Mouse (Mus musculus) CD4-positive, CD25-positive, alpha-beta regulatory T cell, adult 4 months (primary cell): ENCODE data around the gene Apol8. TPM values are rescaled to one million over a fixed set of nuclear protein-coding genes. Genes with fewer than 3 reads are reported as not detected.

ENCODE experiments used
- polyA plus RNA-seq, 2 experiments: library from polyadenylated mRNA; unstranded; fragments of 100-300 nt; shearing (Covaris generic); gene quantifications; one replicate each; pipeline ENCODE4 v1.2.1; 2017

Apol8 gene
- polyA plus RNA-seq, 2 experiments from 2014 or later: not detected

Other genes with a start within 250 kb of the Apol8 start
- not detected for gene Apol11a, start 248.7 kb downstream of the Apol8 start, polyA plus RNA-seq
- gene Apol7c, start 223.7 kb downstream of the Apol8 start, polyA plus RNA-seq: under 1 TPM in 1 of 2 experiments, not detected in 1; 0.59 TPM
- not detected for gene 1700025B11Rik, start 195.1 kb downstream of the Apol8 start, polyA plus RNA-seq
- 10 to 100 TPM; 10.1 to 14.3 TPM for gene Apol10b, start 160.9 kb downstream of the Apol8 start, polyA plus RNA-seq
- not detected for gene Gm36245, start 157.7 kb downstream of the Apol8 start, polyA plus RNA-seq
- gene Apol11b, start 113.7 kb downstream of the Apol8 start, polyA plus RNA-seq: under 1 TPM; 0.27 to 0.49 TPM
- 10 to 100 TPM; 57.4 to 67.8 TPM for gene Apol7e, start 58.1 kb downstream of the Apol8 start, polyA plus RNA-seq
- 10 to 100 TPM; 50.3 to 80.6 TPM for gene Apol9b, start 28.0 kb downstream of the Apol8 start, polyA plus RNA-seq
- gene Myh9, start 85.2 kb upstream of the Apol8 start, polyA plus RNA-seq: 100 to 1,000 TPM; 206 to 220 TPM
- gene Txn2, start 172.0 kb upstream of the Apol8 start, polyA plus RNA-seq: 100 to 1,000 TPM; 232 to 276 TPM
- 1 to 10 TPM; 2.8 to 4.2 TPM for gene Foxred2, start 199.7 kb upstream of the Apol8 start, polyA plus RNA-seq
- 100 to 1,000 TPM; 161 to 213 TPM for gene Eif3d, start 213.8 kb upstream of the Apol8 start, polyA plus RNA-seq